Comparison of ENCODE assay signal across 18 mouse cellular contexts in the genomic region with DNA sequence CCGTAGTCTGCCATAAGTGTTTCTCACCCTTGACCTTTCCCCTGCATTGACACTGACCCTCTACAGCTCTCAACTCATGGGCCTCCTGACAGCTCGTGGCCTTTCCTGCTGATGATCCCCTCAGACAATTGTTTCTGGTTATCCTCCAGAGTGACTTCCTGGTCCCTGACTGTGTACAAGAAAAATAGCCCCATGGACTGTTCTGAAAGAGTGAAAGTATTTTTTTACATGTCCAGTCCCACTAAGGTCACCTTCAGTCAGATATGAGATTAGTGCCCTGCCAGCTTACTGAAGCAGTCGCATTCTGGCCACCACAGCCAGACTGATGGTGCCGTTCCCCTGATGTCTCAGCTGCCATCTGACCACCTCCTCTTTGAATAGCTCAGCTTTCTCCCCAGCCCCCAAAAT. TPM values are rescaled to one million over a fixed set of nuclear protein-coding genes. Genes with fewer than 3 reads are reported as not detected.
DNase-seq lines count a peak whose midpoint lies in the region; ATAC-seq lines count a peak whose summit lies in the region.
"Had no signal": no experiment of that assay in that cellular context is flagged by ENCODE, and none has a peak within 500 bp of the region (broad histone marks: within the 10 kb centered on the region; RNA-seq: fewer than 3 reads in every experiment).

No protein-coding gene starts in this region.

- H3K4me3 ChIP-seq in heart, embryonic 10.5 days = no peak overlapping the region
- no peak overlapping the region for H3K4me3 ChIP-seq in brown adipose tissue, adult 24 weeks (ENCODE audit: insufficient read depth, low read depth, low read length)
- H3K4me3 ChIP-seq in heart, embryonic 16.5 days (ENCODE audit: low read length) = no peak overlapping the region
- H3K4me3 ChIP-seq: embryonic facial prominence, embryonic 15.5 days; forebrain, embryonic 13.5 days; limb, embryonic 12.5 days; liver, embryonic 15.5 days had no signal

- H3K9me3 ChIP-seq in heart, embryonic 10.5 days = no peaks in the 10 kb centered on the region
- no peaks in the 10 kb centered on the region for H3K9me3 ChIP-seq in heart, embryonic 16.5 days (replicated peaks; ENCODE audit: control insufficient read depth, low read length)
- H3K9me3 ChIP-seq: forebrain, embryonic 13.5 days; G1E; limb, embryonic 12.5 days; liver, embryonic 15.5 days had no signal

- no peaks in the 10 kb centered on the region for H3K27me3 ChIP-seq in heart, embryonic 10.5 days (ENCODE audit: insufficient read depth, poor library complexity, severe bottlenecking)
- H3K27me3 ChIP-seq in heart, embryonic 16.5 days (ENCODE audit: control insufficient read depth, insufficient read depth, low read length) = no peaks in the 10 kb centered on the region
- H3K27me3 ChIP-seq: embryonic facial prominence, embryonic 15.5 days; forebrain, embryonic 13.5 days; limb, embryonic 12.5 days; liver, embryonic 15.5 days had no signal

- H3K9ac ChIP-seq in heart, embryonic 16.5 days (ENCODE audit: low read length) = no peak overlapping the region
- H3K9ac ChIP-seq: embryonic facial prominence, embryonic 15.5 days; forebrain, embryonic 13.5 days; limb, embryonic 12.5 days; liver, embryonic 15.5 days had no signal

- peak; percentile 64 for DNase-seq in heart, embryonic 10.5 days (ENCODE audit: low spot score)
- DNase-seq in heart, adult 8-10 months (ENCODE audit: low spot score) = no peak
- peak; percentile 44 for DNase-seq in kidney, adult 9 months
- no peak for DNase-seq in kidney, postnatal 4 days
- DNase-seq in ovary, postnatal 14 days (ENCODE audit: low spot score) = no peak
- DNase-seq: adrenal gland, adult 8-10 months; cerebellum, adult 9-10 months; lung, postnatal 4 days; right cerebral cortex, postnatal 25 days had no signal

- H3K4me1 ChIP-seq in heart, embryonic 10.5 days = peaks cover 20% of the 10 kb centered on the region
- H3K4me1 ChIP-seq in brown adipose tissue, adult 24 weeks (ENCODE audit: control insufficient read depth, insufficient read depth, insufficient read length, low read length) = peaks cover 5% of the 10 kb centered on the region
- H3K4me1 ChIP-seq in heart, embryonic 16.5 days (ENCODE audit: control insufficient read depth, insufficient read depth, low read length) = peaks cover 11% of the 10 kb centered on the region
- H3K4me1 ChIP-seq: embryonic facial prominence, embryonic 15.5 days; forebrain, embryonic 13.5 days; limb, embryonic 12.5 days had no signal

- H3K4me2 ChIP-seq in heart, embryonic 16.5 days (ENCODE audit: low read depth, low read length) = no peak overlapping the region
- H3K4me2 ChIP-seq: embryonic facial prominence, embryonic 15.5 days; forebrain, embryonic 13.5 days; limb, embryonic 12.5 days; liver, embryonic 15.5 days had no signal

- H3K27ac ChIP-seq in heart, embryonic 10.5 days = peak overlapping the region; percentile 59; the same call in 1 of the 2 replicates
- peak overlapping the region; percentile 48 for H3K27ac ChIP-seq in brown adipose tissue, adult 24 weeks (replicated peaks; ENCODE audit: low read depth, low read length)
- H3K27ac ChIP-seq in heart, embryonic 16.5 days (ENCODE audit: low read length) = peak overlapping the region; percentile 49; the same call in 1 of the 2 replicates
- H3K27ac ChIP-seq: embryonic facial prominence, embryonic 15.5 days; forebrain, embryonic 13.5 days; hindbrain, postnatal 0 days; limb, embryonic 12.5 days; liver, embryonic 15.5 days had no signal

- no peak for ATAC-seq in heart, embryonic 16.5 days (replicated peaks; ENCODE audit: extremely low read depth, insufficient read depth, low FRiP score)
- ATAC-seq: forebrain, embryonic 13.5 days; hindbrain, postnatal 0 days; midbrain, embryonic 16.5 days had no signal

- H3K36me3 ChIP-seq in heart, embryonic 10.5 days = no peaks in the 10 kb centered on the region
- no peaks in the 10 kb centered on the region for H3K36me3 ChIP-seq in heart, embryonic 16.5 days (ENCODE audit: control insufficient read depth, insufficient read depth)
- H3K36me3 ChIP-seq: embryonic facial prominence, embryonic 15.5 days; G1E; limb, embryonic 12.5 days; liver, embryonic 15.5 days had no signal

- WGBS in heart, embryonic 10.5 days = 26% methylated on average over 4 of the region's 4 CpGs
- 26% methylated on average over 4 of the region's 4 CpGs for whole genome bisulfite sequencing in heart, embryonic 16.5 days

RNA-seq across cellular contexts. Expression of a gene that starts 26.1 kb away (rescaled TPM):
- 43.6 and 46.0 TPM in 2 replicates for polyA plus RNA-seq in heart, embryonic 10.5 days (2016; fragmentation: Nextera tagmentation; extraction: Ambion mirVana)
- 10 to 100 TPM; 37.2 to 45.8 (median 39.8) TPM for total RNA-seq in heart, adult 8-10 months (2022)
- polyA plus RNA-seq in brown adipose tissue, adult 24 weeks (2012; ENCODE audit: insufficient read depth, insufficient read length, missing spikeins) = 22.6 and 29.2 TPM in 2 replicates
- polyA plus RNA-seq in heart, embryonic 16.5 days (2015; fragmentation: Nextera tagmentation; extraction: Ambion mirVana) = 33.1 and 36.5 TPM in 2 replicates

Comparison
In these comparisons a context has a peak if more than half of its experiments do, and no peak if none do; other contexts are left out.
1. DNase-seq: peak in heart, embryonic 10.5 days (single experiment) and kidney, adult 9 months (single experiment); none in heart, adult 8-10 months (single experiment), kidney, postnatal 4 days (0 of 2) and ovary, postnatal 14 days (single experiment).
2. Peak in every context shown above with its lines, with median percentiles within 50 percentile points of each other: H3K27ac ChIP-seq.